Mouse (Mus musculus): ENCODE data around the gene Pilra.
A peak's percentile ranks its signal among the peaks of the same experiment; 100 is the strongest.
"Not testable (repeated sequence)": the region's sequence is repeated elsewhere in the genome, so short reads cannot be mapped to it uniquely, and the experiment has no call there.

Gene Pilra

DNA sequence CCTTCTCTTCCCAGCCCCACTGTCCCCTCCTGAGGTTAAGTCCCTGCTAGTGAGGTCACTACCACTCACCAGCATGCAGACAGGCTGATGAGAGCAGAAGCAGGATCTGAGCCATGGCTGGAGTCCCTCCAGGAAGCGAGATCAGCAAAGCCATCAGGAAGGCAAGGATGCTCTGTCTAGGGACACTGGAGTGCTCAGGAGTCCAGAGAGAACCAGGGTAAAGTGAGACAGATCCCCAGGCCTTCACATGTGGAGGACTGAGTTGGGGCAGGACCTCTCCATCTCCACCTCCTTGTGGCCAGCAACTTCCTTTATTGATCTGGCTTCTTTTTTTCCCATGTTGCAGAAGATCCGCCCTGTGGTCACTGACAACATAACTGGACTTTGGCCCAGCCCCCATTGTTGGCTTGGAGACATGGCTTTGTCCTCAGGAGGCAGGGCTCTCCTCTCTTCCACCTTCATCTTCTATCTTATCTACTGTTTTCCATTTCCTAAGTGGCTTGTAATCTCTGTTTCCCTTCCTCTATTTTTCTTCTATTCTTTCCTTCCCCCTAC is at the start of gene Pilra:
TSS of gene Pilra (minus strand) at position 316 of the 555 bp plus-strand sequence.
- DNase-seq (ENCODE audit: low spot score): not testable (repeated sequence)

DNA sequence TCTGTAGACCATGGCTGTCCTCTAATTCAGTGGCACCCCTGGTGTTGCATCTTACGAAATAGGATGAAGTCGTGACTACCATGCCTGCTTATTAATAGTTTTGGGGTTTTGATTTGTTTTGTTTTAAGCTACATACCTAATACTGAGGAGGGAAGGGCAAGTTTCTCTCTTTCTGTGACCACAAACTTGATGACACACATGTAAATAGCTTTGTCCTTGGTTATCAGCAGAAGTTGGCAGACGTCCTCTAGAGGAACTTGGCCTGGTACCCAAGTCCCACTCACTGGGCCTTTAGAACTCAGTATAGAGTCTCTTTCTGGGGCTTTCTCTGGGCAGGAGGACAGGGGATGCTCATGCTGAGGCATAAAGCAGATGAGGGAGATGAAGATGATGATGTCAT is 47.3 kb upstream of the Pilra start:
- no peak for DNase-seq (ENCODE audit: low spot score)

GRCm38 (mm10) chr5:137882922-137883321 is 46.8 kb upstream of the Pilra start:
- DNase-seq (ENCODE audit: low spot score): no peak

DNA sequence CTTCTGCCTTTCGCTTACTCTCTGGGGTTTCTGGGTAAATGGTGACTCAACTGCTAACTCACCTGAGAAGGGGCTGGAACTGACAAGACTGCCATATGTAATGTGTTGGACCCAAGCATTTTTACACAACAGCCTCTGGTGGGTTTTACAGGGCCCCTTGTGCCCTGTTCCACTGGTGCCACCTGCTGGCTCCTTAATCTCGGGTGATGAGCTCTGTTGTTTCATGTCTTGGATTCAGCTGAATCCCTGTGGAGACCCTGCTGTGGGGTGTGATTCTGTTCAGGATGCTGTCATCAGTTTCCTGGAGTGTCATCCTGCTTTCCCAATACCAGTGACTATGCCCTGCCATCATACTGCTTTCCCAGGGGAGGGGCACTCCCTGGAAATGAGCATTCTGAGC is 41.8 kb upstream of the Pilra start:
- DNase-seq (ENCODE audit: low spot score): peak; percentile 20

GRCm38 (mm10) chr5:137875054-137875453 is 39.0 kb upstream of the Pilra start:
- DNase-seq (ENCODE audit: low spot score): no peak

DNA sequence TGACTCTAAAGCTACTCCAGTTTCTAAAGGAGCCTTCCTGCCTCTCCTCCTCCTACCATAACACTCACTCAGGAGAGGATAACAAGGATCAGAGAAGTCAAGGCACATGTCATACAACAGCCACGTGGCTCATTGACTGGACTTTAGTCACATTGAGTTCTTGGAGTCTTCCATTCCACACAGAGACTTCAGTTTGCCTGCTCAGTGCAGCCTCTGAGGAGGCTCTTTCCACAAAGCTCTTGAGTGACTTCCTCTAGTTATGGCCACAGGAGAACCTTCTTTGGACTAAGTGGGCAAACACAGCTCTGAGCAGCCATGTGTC is 36.3 kb upstream of the Pilra start:
- DNase-seq (ENCODE audit: low spot score): not testable (repeated sequence)

DNA sequence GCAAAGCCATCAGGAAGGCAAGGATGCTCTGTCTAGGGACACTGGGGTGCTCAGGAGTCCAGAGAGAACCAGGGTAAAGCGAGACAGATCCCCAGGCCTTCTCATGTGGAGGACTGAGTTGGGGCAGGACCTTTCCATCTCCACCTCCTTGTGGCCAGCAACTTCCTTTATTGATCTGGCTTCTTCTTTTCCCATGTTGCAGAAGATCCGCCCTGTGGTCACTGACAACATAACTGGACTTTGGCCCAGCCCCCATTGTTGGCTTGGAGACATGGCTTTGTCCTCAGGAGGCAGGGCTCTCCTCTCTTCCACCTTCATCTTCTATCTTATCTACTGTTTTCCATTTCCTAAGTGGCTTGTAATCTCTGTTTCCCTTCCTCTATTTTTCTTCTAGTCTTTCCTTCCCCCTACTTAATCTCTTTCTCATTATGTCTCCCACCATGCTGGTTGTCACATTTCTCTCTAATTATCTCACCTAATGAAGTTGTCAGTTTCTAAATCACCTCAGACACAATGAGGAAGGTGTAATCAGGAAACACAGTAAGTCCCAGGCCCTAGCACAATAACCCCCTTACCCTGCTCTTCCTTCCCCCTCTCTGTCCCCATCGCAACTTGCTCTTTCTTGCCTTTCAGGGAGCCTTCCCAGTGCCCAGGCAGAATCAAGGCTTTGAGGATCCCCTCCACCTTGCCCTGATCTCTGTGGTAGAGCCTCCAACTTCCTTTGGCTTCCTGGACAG is 35.7 kb upstream of the Pilra start, which contains the start of gene Pilrb2:
TSS of gene Pilrb2 (minus strand) at position 172 of the 737 bp plus-strand sequence.
- not testable (repeated sequence) for DNase-seq (ENCODE audit: low spot score)

- DNase-seq (ENCODE audit: low spot score): not testable (repeated sequence)
Measured at GRCm38 (mm10) chr5:137868600-137868999, 32.5 kb upstream of the Pilra start.

DNA sequence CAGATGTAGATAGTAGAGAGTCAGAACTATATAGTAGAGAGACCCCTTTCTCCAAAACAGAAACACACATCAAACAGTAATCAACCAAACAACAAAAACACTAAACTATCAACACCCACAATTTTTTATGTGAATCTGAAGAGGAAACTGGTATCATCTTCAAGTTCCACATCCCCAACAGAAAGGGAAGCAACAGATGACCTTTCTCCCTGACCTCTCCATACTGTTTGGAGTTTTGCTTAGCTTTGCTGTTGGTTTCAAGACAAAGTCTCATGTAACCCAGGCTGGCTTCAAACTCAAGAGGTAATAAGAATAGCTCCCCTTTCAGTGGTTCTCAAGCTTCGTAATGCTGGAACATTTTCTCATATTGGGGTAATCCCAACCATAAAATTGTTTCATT is 27.9 kb upstream of the Pilra start:
- DNase-seq (ENCODE audit: low spot score): not testable (repeated sequence)

- not testable (repeated sequence) for DNase-seq (ENCODE audit: low spot score)
Measured at GRCm38 (mm10) chr5:137857960-137858710, 22.1 kb upstream of the Pilra start, which contains the start of gene Pilrb1. Gene Pilrb1 (minus strand): TSS chr5:137858106.

DNA sequence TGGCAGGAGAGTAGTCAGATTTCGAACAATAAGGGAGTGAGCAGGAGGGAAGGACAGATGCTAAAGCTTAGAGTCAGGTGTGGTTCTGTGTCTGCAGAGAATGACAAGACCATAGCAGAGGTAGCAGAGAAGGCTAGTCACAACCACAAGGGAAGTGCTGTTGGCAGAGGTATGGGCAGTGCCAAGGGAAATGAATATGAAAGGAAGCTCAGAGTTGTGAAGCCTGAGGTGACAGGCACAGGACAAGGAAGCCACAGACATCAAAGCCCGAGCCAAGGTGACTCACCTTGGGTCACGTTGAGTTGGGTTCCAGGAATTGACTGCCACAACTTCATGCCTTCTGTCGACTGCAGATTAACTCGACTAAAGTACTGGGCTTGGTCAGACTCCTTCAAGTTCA is 20.8 kb upstream of the Pilra start:
- peak; percentile 77 for DNase-seq (ENCODE audit: low spot score)

DNA sequence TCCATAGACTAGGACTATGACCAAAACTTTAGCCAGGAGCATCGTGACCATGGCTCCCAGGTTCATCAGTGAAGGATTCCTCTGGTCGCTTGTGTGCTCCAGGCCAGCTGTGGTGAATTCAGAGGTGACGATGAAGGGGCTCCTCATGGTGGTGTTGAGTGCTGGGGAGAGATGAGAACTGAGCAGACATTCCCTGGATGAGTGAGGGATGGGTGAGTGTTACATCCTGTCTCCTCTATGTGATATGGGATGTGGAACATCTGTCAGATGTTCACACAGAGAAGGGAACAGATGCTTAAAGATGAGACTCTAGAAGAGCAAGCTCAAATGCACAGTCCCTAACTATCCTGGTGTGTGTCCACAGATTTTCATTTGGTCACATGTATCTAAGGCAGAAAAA is 18.8 kb upstream of the Pilra start:
- DNase-seq (ENCODE audit: low spot score): not testable (repeated sequence)

DNA sequence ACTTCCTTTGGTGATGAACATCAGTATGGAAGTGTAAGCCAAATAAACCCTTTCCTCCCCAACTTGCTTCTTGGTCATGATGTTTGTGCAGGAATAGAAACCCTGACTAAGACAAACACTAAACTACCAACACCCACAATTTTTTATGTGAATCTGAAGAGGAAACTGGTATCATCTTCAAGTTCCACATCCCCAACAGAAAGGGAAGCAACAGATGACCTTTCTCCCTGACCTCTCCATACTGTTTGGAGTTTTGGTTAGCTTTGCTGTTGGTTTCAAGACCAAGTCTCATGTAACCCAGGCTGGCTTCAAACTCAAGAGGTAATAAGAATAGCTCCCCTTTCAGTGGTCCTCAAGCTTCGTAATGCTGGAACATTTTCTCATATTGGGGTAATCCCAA is 14.2 kb upstream of the Pilra start:
- not testable (repeated sequence) for DNase-seq (ENCODE audit: low spot score)

GRCm38 (mm10) chr5:137837110-137837509 is 1.0 kb upstream of the Pilra start:
- DNase-seq (ENCODE audit: low spot score): not testable (repeated sequence)

DNA sequence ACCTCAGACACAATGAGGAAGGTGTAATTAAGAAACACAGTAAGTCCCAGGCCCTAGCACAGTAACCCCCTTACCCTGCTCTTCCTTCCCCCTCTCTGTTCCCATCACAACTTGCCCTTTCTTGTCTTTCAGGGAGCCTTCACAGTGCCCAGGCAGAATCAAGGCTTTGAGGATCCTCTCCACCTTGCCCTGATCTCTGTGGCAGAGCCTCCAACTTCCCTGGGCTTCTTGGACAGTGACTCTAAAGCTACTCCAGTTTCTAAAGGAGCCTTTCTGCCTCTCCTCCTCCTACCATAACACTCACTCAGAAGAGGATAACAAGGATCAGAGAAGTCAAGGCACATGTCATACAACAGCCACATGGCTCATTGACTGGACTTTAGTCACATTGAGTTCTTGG is 530 bp upstream of the Pilra start:
- DNase-seq (ENCODE audit: low spot score): no peak

DNA sequence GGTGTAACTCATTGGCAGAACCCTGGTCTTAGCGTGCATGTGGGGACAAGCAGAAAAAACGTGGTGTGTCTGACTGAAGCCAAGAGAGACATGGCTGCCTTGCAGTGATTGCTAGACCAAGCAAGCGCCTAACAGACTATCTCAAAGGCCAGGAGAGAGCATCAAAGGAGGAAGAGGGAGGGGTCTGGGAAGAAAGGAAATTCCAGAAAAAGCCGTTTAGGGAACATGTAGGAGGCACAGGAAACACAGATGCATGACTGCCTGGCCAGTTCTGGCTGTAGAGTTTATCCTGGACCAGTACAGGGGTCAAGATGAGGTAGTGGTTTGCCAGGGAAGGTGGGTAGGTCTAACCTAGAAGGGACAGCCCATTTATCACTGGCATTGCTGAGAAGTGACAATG is 2.6 kb downstream of the Pilra start:
- DNase-seq (ENCODE audit: low spot score): no peak

DNA sequence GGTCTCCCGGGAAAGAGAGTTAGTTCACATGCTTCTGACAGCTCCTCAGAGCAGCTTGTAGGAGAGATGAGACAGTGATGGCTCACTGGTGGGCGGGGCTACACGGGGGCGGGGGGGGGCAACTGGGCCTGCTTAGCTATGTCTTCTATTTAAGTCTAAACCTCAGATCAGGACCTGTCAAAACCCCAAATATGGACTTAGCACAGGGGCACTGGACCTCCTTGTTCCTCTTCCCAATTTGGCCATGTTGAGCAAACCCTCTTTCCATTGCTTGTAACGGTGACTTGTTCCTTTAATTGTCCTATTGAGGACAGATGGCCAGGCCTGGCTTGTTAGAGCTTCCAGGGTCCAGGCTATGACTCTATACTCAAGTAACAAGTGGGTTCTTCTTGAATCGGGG is 4.6 kb downstream of the Pilra start:
- no peak for DNase-seq (ENCODE audit: low spot score)

DNA sequence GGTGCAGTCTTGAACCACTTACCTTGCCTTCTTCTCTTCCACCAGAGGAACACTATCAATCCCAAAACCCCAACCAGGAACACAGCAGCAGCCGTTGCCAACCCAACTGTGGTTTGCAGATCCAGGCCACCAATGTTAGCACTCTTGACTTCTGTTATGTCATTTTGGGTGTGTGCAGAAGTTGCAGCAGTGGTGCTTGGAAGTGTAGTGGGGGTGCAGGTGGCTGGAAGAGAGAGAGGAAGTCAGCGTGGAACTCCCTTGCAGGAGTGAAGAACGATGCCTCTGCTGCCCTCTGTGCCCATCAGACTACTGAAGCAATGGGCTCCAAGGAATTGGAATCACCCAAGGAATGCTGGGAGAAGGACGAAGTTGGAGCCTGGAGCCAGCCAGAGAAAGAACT is 5.0 kb downstream of the Pilra start:
- no peak for DNase-seq (ENCODE audit: low spot score)

- no peak for DNase-seq (ENCODE audit: low spot score)
Measured at GRCm38 (mm10) chr5:137830238-137830637, 5.8 kb downstream of the Pilra start.

- no peak for DNase-seq (ENCODE audit: low spot score)
Measured at GRCm38 (mm10) chr5:137828694-137829093, 7.4 kb downstream of the Pilra start.

- no peak for DNase-seq (ENCODE audit: low spot score)
Measured at GRCm38 (mm10) chr5:137826421-137826820, 9.7 kb downstream of the Pilra start.

GRCm38 (mm10) chr5:137825971-137826370 is 10.1 kb downstream of the Pilra start:
- no peak for DNase-seq (ENCODE audit: low spot score)

- DNase-seq (ENCODE audit: low spot score): no peak
Measured at GRCm38 (mm10) chr5:137825030-137825429, 11.1 kb downstream of the Pilra start.

All from T-cell, adult 2 months (primary cell).